Mouse (Mus musculus): ENCODE data around the gene Col2a1.

DNA sequence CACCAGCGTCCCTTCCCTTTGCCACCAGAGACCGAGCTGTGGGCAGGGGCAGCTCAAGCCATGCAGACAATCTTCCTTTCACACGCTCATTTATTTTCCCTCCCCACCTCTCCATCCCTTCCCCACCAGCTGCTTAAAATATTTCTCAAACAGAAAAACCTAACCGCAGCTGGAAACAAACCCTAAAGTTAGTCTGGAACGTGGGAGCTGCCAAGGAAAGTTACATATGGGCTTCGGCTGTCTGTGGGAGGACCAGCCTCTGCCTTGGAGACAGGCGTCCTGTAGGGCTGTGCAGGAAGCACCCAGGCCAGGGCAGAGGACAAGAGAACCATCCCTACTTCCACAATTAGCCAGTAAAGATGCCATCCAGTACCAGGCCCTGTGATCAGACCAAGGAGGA, 54.3 kb downstream of the Col2a1 start:
- TF ChIP-seq POLR2A (IDR thresholded peaks at IDR 0.05; ENCODE audit: borderline replicate concordance, low read depth, low read length) (no peak), CTCF (IDR thresholded peaks at IDR 0.05; ENCODE audit: low read depth, low read length) (no peak)

Data from bone marrow macrophage, adult 2 months (primary cell).